Mouse (Mus musculus) ovary, postnatal 36 days (tissue): ENCODE measurements around the gene Atp8b3.

Experiments used
- DNase-seq: peaks from one replicate; pipeline ENCODE4 v3.0.0; 2022; ENCODE audit warnings: low spot score, mixed read lengths

Gene Atp8b3

GRCm38 (mm10) chr10:80568876-80569275 lies 30.0 kb upstream of the Atp8b3 start:
- DNase-seq: no peak

- peak; percentile 80 for DNase-seq
Measured at GRCm38 (mm10) chr10:80566375-80567092, 27.6 kb upstream of the Atp8b3 start.

- peak; percentile 92 for DNase-seq
Measured at GRCm38 (mm10) chr10:80561116-80561944, 22.4 kb upstream of the Atp8b3 start, which contains the start of gene Rexo1. Rexo1 (minus strand) TSS chr10:80561560.

GRCm38 (mm10) chr10:80560621-80561020 lies 21.7 kb upstream of the Atp8b3 start:
- no peak for DNase-seq

GRCm38 (mm10) chr10:80559431-80559830 lies 20.5 kb upstream of the Atp8b3 start:
- no peak for DNase-seq

GRCm38 (mm10) chr10:80557346-80557965 lies 18.5 kb upstream of the Atp8b3 start:
- peak; percentile 86 for DNase-seq

GRCm38 (mm10) chr10:80553997-80554396 lies 15.1 kb upstream of the Atp8b3 start:
- no peak for DNase-seq

- peak; percentile 60 for DNase-seq
Measured at GRCm38 (mm10) chr10:80553575-80553974, 14.7 kb upstream of the Atp8b3 start.

- no peak for DNase-seq
Measured at GRCm38 (mm10) chr10:80552364-80552763, 13.4 kb upstream of the Atp8b3 start.

GRCm38 (mm10) chr10:80549279-80549678 lies 10.4 kb upstream of the Atp8b3 start:
- peak; percentile 69 for DNase-seq

- DNase-seq: peak; percentile 87
Measured at GRCm38 (mm10) chr10:80548428-80549006, 9.6 kb upstream of the Atp8b3 start.

GRCm38 (mm10) chr10:80547539-80547938 lies 8.6 kb upstream of the Atp8b3 start:
- DNase-seq: no peak

- no peak for DNase-seq
Measured at GRCm38 (mm10) chr10:80546945-80547344, 8.0 kb upstream of the Atp8b3 start.

- DNase-seq: no peak
Measured at GRCm38 (mm10) chr10:80545590-80545989, 6.7 kb upstream of the Atp8b3 start.

GRCm38 (mm10) chr10:80543873-80544272 lies 4.9 kb upstream of the Atp8b3 start:
- no peak for DNase-seq

GRCm38 (mm10) chr10:80539493-80539892 lies 569 bp upstream of the Atp8b3 start:
- no peak for DNase-seq

- no peak for DNase-seq
Measured at GRCm38 (mm10) chr10:80538180-80538579, 744 bp downstream of the Atp8b3 start.

GRCm38 (mm10) chr10:80535711-80536110 lies 3.2 kb downstream of the Atp8b3 start:
- DNase-seq: no peak

- DNase-seq: no peak
Measured at GRCm38 (mm10) chr10:80535071-80535470, 3.9 kb downstream of the Atp8b3 start.

- DNase-seq: peak; percentile 67
Measured at GRCm38 (mm10) chr10:80533704-80534103, 5.2 kb downstream of the Atp8b3 start.

GRCm38 (mm10) chr10:80532783-80533182 lies 6.1 kb downstream of the Atp8b3 start:
- DNase-seq: no peak

- DNase-seq: no peak
Measured at GRCm38 (mm10) chr10:80526172-80526571, 12.8 kb downstream of the Atp8b3 start.
